Mouse (Mus musculus) midbrain, embryonic 15.5 days (tissue): ENCODE measurements at regions not wholly inside any gene's neighbourhood (a gene's known extent, or its start where the extent isn't known, plus 50 kb on each side); places are given as distances from the start of the nearest gene placed in this dataset.
A peak's percentile ranks its signal among the peaks of the same experiment; 100 is the strongest.

ENCODE experiments used
- ATAC-seq: fragments of 200-750 bp; cut with Nextera tagmentation; replicated peaks from 2 replicates; pipeline ENCODE4 v1.8.0; 2017; ENCODE audit warnings: moderate TSS enrichment
- H3K27ac ChIP-seq: fragments of 300-500 bp; sonication (generic); 2 replicates; pipeline ENCODE4 v1.5.1; 2015; ENCODE audit warnings: mild to moderate bottlenecking, inconsistent platforms
- H3K27me3 ChIP-seq: fragments of 300-500 bp; sonication (generic); replicated peaks from 2 replicates; pipeline ENCODE4 v1.6.1; 2015; ENCODE audit warnings: inconsistent platforms
- H3K36me3 ChIP-seq: fragments of 300-500 bp; sonication (generic); replicated peaks from 2 replicates; pipeline ENCODE4 v1.6.1; 2015; ENCODE audit warnings: inconsistent platforms
- H3K4me1 ChIP-seq: fragments of 300-500 bp; sonication (generic); 2 replicates; pipeline ENCODE4 v1.6.1; 2015; ENCODE audit warnings: inconsistent platforms
- H3K4me2 ChIP-seq: fragments of 300-500 bp; sonication (generic); 2 replicates; pipeline ENCODE4 v1.6.1; 2015; ENCODE audit warnings: inconsistent platforms, mild to moderate bottlenecking, moderate library complexity
- H3K4me3 ChIP-seq: fragments of 300-500 bp; sonication (generic); 2 replicates; pipeline ENCODE4 v1.5.1; 2015; ENCODE audit warnings: mild to moderate bottlenecking, inconsistent platforms
- H3K9ac ChIP-seq: fragments of 300-500 bp; sonication (generic); 2 replicates; pipeline ENCODE4 v1.6.1; 2015; ENCODE audit warnings: mild to moderate bottlenecking, inconsistent platforms
- H3K9me3 ChIP-seq: fragments of 300-500 bp; sonication (generic); 2 replicates; pipeline ENCODE4 v1.6.1; 2016; ENCODE audit warnings: inconsistent platforms
- WGBS: fragments of 180-500 bp; shearing (Covaris S2); methylation state at CpG from one replicate; pipeline ENCODE4 v1.1.7; 2015; ENCODE audit warnings: mixed read lengths; 5-methylcytosine and 5-hydroxymethylcytosine counted together

- Histone ChIP-seq H3K4me3 (no peak overlapping the region), H3K27ac (no peak overlapping the region)
- no peak for ATAC-seq
Measured at GRCm38 (mm10) chr1:193484977-193485376, 114.9 kb upstream of the Camk1g start.

GRCm38 (mm10) chr1:193477298-193477697 is 107.2 kb upstream of the Camk1g start:
- no peak for ATAC-seq
- Histone ChIP-seq H3K9me3 (no peaks in the 10 kb centered on the region), H3K4me2 (no peak overlapping the region), H3K27me3 (no peaks in the 10 kb centered on the region), H3K9ac (no peak overlapping the region), H3K4me1 (no peaks in the 10 kb centered on the region), H3K27ac (no peak overlapping the region), H3K4me3 (no peak overlapping the region), H3K36me3 (no peaks in the 10 kb centered on the region)
- WGBS, result 57% methylated on average over 1 of the region's 1 CpGs

More at GRCm38 (mm10) chr1:193484977-193485376, 114.9 kb upstream of the Camk1g start:
- WGBS, result 69% methylated on average over 11 of the region's 11 CpGs
- Histone ChIP-seq H3K27me3 (no peaks in the 10 kb centered on the region), H3K4me2 (no peak overlapping the region), H3K9ac (no peak overlapping the region), H3K36me3 (no peaks in the 10 kb centered on the region), H3K9me3 (no peaks in the 10 kb centered on the region), H3K4me1 (no peaks in the 10 kb centered on the region)

DNA sequence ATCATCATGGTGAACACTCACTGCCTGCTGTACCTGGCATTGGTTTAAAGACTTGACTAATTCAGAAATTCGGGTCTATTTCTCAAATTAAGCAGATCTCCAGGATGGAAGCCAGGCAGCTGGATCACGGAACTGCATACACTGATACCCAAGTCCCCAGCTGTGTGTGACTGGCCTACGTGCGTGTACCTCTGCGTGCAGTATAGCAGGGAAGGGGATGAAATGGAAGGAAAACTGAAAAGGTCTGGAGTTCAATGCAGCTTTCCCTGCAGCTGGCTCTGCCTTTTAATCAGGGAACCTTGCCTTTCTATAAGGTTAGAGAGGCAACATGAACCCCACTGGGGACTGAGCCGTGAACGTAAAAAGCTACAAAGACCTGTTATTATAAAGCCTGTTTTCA is 106.7 kb upstream of the Camk1g start:
- Histone ChIP-seq H3K36me3 (no peaks in the 10 kb centered on the region), H3K4me1 (no peaks in the 10 kb centered on the region), H3K27ac (no peak overlapping the region), H3K9ac (no peak overlapping the region), H3K27me3 (no peaks in the 10 kb centered on the region), H3K4me3 (no peak overlapping the region), H3K9me3 (no peaks in the 10 kb centered on the region), H3K4me2 (no peak overlapping the region)
- ATAC-seq, result no peak
- WGBS, result 74% methylated on average over 7 of the region's 7 CpGs

DNA sequence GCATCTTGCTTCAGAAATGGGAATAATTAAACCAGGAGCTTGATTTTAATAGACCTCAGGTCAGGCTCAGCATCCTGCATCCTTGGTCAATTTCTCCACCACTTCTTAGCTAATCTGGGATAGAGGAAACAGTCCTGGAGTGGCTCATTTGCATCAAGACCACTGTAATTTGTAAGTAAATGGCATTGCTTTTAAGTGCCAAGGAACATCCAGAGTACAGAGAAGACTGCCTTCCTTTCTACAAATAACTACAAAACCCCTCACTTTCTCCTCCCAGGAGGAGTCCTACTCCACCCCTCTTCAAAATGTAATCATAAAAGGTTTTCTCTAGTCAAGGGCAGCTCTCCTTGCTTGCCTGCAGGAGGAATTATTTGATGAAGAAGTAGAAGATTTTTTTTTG is 96.2 kb upstream of the Camk1g start:
- Histone ChIP-seq H3K36me3 (no peaks in the 10 kb centered on the region), H3K4me1 (no peaks in the 10 kb centered on the region), H3K9me3 (no peaks in the 10 kb centered on the region), H3K4me2 (no peak overlapping the region), H3K4me3 (no peak overlapping the region), H3K27ac (no peak overlapping the region), H3K9ac (no peak overlapping the region), H3K27me3 (no peaks in the 10 kb centered on the region)
- ATAC-seq, result no peak

DNA sequence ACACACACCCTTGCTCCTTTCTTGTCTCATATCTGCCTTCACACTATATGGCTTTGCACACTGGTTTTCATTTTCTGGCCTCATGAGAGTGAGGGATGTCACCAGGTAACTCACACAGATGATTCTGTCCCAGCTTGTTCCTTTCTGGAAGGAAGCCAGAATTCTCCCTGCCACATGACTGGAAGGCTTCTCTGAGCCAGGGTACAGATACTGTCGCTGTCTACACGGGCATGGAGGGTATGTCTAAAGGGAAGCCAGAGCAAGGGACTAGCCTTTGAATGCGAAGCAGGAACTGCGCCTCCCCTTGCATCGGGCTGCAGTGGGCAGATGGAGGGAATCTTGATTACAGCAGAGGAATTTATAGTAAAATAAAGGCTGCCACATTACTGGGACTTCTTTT is 89.6 kb upstream of the Camk1g start:
- Histone ChIP-seq H3K9ac (no peak overlapping the region), H3K27ac (no peak overlapping the region), H3K4me2 (no peak overlapping the region), H3K4me1 (no peaks in the 10 kb centered on the region), H3K9me3 (no peaks in the 10 kb centered on the region), H3K4me3 (no peak overlapping the region), H3K27me3 (no peaks in the 10 kb centered on the region), H3K36me3 (no peaks in the 10 kb centered on the region)
- WGBS, result 75% methylated on average over 5 of the region's 5 CpGs
- ATAC-seq, result no peak

DNA sequence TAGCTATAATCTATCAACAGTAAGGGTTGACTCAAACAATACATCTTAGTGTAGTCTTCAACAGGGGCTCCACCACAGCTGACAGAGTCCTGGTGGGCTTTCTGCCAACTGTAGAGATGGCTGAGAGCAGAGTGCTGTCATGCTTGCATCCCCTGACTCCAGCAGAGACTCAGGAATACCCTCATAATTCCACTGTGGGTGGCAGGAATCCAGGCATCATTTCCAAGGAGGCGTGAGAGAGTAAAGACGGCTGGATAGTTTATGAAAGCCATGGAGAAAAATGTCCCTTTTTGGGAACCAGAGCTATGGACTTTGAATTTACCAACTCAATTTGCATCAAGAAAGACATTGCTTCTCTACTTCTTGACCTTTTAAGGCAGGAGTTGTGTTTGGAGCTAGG is 87.8 kb upstream of the Camk1g start:
- ATAC-seq, result no peak
- no peak overlapping the region for H3K4me3 ChIP-seq
- H3K27me3 ChIP-seq, result no peaks in the 10 kb centered on the region

GRCm38 (mm10) chr1:193453654-193454053 is 83.6 kb upstream of the Camk1g start:
- Histone ChIP-seq H3K27me3 (no peaks in the 10 kb centered on the region), H3K4me1 (peaks cover 17% of the 10 kb centered on the region), H3K27ac (no peak overlapping the region), H3K9ac (no peak overlapping the region), H3K4me2 (no peak overlapping the region), H3K4me3 (no peak overlapping the region), H3K36me3 (no peaks in the 10 kb centered on the region), H3K9me3 (no peaks in the 10 kb centered on the region)
- WGBS, result 72% methylated on average over 2 of the region's 2 CpGs
- no peak for ATAC-seq

More for the DNA sequence above, 87.8 kb upstream of the Camk1g start:
- Histone ChIP-seq H3K27ac (no peak overlapping the region), H3K36me3 (no peaks in the 10 kb centered on the region), H3K4me1 (no peaks in the 10 kb centered on the region), H3K4me2 (no peak overlapping the region), H3K9me3 (no peaks in the 10 kb centered on the region), H3K9ac (no peak overlapping the region)
- 90% methylated on average over 2 of the region's 2 CpGs for WGBS

GRCm38 (mm10) chr1:193451471-193452135 is 81.5 kb upstream of the Camk1g start:
- no peak overlapping the region for H3K4me2 ChIP-seq
- no peak overlapping the region for H3K4me3 ChIP-seq
- H3K27me3 ChIP-seq, result 0 out of 2 replicates have a peak, but pooled peaks cover 4% of the 10 kb centered on the region
- no peaks in the 10 kb centered on the region for H3K36me3 ChIP-seq
- no peak for ATAC-seq
- peaks cover 17% of the 10 kb centered on the region for H3K4me1 ChIP-seq
- no peaks in the 10 kb centered on the region for H3K9me3 ChIP-seq
- WGBS, result 62% methylated on average over 4 of the region's 4 CpGs
- H3K27ac ChIP-seq, result no peak overlapping the region
- H3K9ac ChIP-seq, result no peak overlapping the region

- no peak overlapping the region for H3K4me2 ChIP-seq
- no peak overlapping the region for H3K9ac ChIP-seq
- H3K27ac ChIP-seq, result no peak overlapping the region
- ATAC-seq, result no peak
- peaks cover 17% of the 10 kb centered on the region for H3K4me1 ChIP-seq
- WGBS, result 33% methylated on average over 3 of the region's 3 CpGs
- no peaks in the 10 kb centered on the region for H3K9me3 ChIP-seq
- H3K4me3 ChIP-seq, result no peak overlapping the region
- H3K27me3 ChIP-seq, result 0 out of 2 replicates have a peak, but pooled peaks cover 4% of the 10 kb centered on the region
- no peaks in the 10 kb centered on the region for H3K36me3 ChIP-seq
Measured at GRCm38 (mm10) chr1:193450814-193451213, 80.7 kb upstream of the Camk1g start.

DNA sequence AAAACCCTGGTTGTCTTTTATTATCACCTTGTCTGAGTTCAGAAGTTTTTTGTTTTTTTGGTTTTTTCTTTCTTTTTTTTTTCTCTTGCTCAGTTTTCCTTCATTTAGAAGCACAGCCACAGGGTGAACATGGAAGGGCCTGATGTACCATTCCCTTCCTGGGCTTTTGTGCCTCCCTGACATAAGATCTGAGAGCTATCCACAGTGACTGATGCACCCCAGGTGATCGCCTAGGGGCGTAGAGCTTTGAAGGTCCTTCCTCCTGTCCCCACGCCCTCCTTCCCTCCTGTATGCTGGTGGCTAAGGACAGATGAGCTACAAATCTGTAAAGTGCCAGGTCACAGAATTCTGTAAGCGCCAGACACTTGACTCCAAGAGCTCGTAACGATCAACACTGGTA is 80.1 kb upstream of the Camk1g start:
- Histone ChIP-seq H3K4me2 (no peak overlapping the region), H3K4me1 (peaks cover 17% of the 10 kb centered on the region), H3K27me3 (0 out of 2 replicates have a peak, but pooled peaks cover 4% of the 10 kb centered on the region), H3K36me3 (no peaks in the 10 kb centered on the region), H3K27ac (peak overlapping the region; percentile 78), H3K4me3 (no peak overlapping the region), H3K9ac (no peak overlapping the region), H3K9me3 (no peaks in the 10 kb centered on the region)
- WGBS, result 56% methylated on average over 6 of the region's 6 CpGs
- no peak for ATAC-seq

DNA sequence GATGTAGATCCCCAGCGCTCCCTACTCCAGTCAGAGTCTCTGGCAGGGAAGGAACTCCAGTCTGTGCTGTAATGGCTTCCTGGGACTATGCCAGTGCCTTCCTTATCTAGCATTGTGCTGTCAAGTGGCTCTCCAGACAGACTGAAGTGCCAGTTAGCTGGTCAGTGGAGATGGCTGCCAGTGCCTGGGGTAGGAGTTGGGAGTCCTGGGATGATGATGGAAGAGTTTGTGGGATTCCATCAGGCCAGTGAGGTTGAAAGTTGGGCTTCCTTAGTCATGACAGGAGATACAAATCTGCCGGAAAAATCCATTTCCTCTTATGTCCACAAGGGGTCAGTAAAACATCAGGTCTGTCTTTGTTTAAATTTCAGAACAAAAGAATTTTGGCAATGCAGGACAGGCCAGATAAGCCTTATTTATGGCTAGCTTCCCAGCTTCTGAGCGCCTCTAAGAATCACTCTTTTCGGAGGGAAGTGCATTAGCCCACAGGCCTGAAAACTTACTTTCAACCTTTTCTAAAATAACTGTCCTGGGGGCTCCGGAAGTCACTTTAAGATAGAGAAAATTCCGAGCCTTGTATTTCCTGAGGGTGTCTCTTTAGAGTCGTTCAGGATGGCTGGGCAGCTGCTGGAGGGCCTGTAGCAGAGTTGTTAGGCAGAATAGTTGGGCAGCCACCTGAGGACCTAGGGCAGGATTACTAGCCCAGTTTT is 79.5 kb upstream of the Camk1g start:
- no peak overlapping the region for H3K9ac ChIP-seq
- H3K9me3 ChIP-seq, result no peaks in the 10 kb centered on the region
- H3K4me3 ChIP-seq, result no peak overlapping the region
- 14% methylated on average over 7 of the region's 7 CpGs for WGBS
- H3K27ac ChIP-seq, result peak overlapping the region; percentile 78
- H3K4me2 ChIP-seq, result no peak overlapping the region
- peak; percentile 70 for ATAC-seq
- 0 out of 2 replicates have a peak, but pooled peaks cover 4% of the 10 kb centered on the region for H3K27me3 ChIP-seq
- H3K36me3 ChIP-seq, result no peaks in the 10 kb centered on the region
- H3K4me1 ChIP-seq, result peaks cover 17% of the 10 kb centered on the region

- Histone ChIP-seq H3K9me3 (no peaks in the 10 kb centered on the region), H3K4me1 (peaks cover 17% of the 10 kb centered on the region), H3K9ac (no peak overlapping the region), H3K27ac (no peak overlapping the region), H3K4me2 (no peak overlapping the region), H3K4me3 (no peak overlapping the region), H3K27me3 (0 out of 2 replicates have a peak, but pooled peaks cover 4% of the 10 kb centered on the region), H3K36me3 (no peaks in the 10 kb centered on the region)
- peak; percentile 27 for ATAC-seq
- 70% methylated on average over 3 of the region's 3 CpGs for WGBS
Measured at GRCm38 (mm10) chr1:193448793-193449393, 78.8 kb upstream of the Camk1g start.
